Mouse (Mus musculus) ES-Bruce4 (cell line): Measurements from ENCODE around the gene Myo15b. TPM values are rescaled to one million over a fixed set of nuclear protein-coding genes. Genes with fewer than 3 reads are reported as not detected.

Experiments used
- H3K27ac ChIP-seq: 2 replicates; pipeline ENCODE4 v1.5.1; 2012; ENCODE audit warnings: low read length, inconsistent platforms; ENCODE audit not compliant: insufficient read depth
- H3K27me3 ChIP-seq: 2 replicates; pipeline ENCODE4 v1.6.1; 2012; ENCODE audit warnings: mild to moderate bottlenecking, low read length, inconsistent platforms; ENCODE audit not compliant: control insufficient read depth, poor library complexity, insufficient read depth, severe bottlenecking
- H3K36me3 ChIP-seq: 2 replicates; pipeline ENCODE4 v1.6.1; 2012; ENCODE audit warnings: inconsistent platforms, mild to moderate bottlenecking, low read length, moderate library complexity; ENCODE audit not compliant: control insufficient read depth, poor library complexity, insufficient read depth, severe bottlenecking
- H3K4me1 ChIP-seq: one replicate; pipeline ENCODE4 v1.8.1; 2011; ENCODE audit warnings: low read length; ENCODE audit not compliant: control insufficient read depth, insufficient read depth
- H3K4me3 ChIP-seq: 2 replicates; pipeline ENCODE4 v1.5.1; 2011; ENCODE audit warnings: low read depth, mild to moderate bottlenecking, low read length
- H3K9ac ChIP-seq: 2 replicates; pipeline ENCODE4 v1.6.1; 2012; ENCODE audit warnings: low read depth, mild to moderate bottlenecking, inconsistent platforms; ENCODE audit not compliant: poor library complexity, severe bottlenecking
- H3K9me3 ChIP-seq: replicated peaks from 2 replicates; pipeline ENCODE4 v1.6.1; 2012; ENCODE audit warnings: mild to moderate bottlenecking, low read length, inconsistent platforms; ENCODE audit not compliant: control insufficient read depth, poor library complexity, insufficient read depth, severe bottlenecking
- CTCF ChIP-seq: IDR thresholded peaks from one replicate; pipeline ENCODE4 v1.8.1; 2011; ENCODE audit warnings: low read depth, low read length
- EP300 ChIP-seq: IDR thresholded peaks from 2 replicates; pipeline ENCODE4 v1.6.1; 2011; ENCODE audit warnings: low read depth, low read length; ENCODE audit not compliant: insufficient read depth
- POLR2A ChIP-seq: IDR thresholded peaks from one replicate; pipeline ENCODE4 v1.8.1; 2011; ENCODE audit warnings: low read length; ENCODE audit not compliant: insufficient read depth
- polyA plus RNA-seq: library from polyadenylated mRNA; stranded (reverse); fragments of >200 nt; gene quantifications from 2 replicates; pipeline ENCODE4 v1.2.4, GENCODE M21; 2011; ENCODE audit warnings: low read depth; ENCODE audit not compliant: missing spikeins, insufficient read depth, insufficient read length

The Myo15b gene
- polyA plus RNA-seq, 1 experiment, result 1.6 TPM

DNA sequence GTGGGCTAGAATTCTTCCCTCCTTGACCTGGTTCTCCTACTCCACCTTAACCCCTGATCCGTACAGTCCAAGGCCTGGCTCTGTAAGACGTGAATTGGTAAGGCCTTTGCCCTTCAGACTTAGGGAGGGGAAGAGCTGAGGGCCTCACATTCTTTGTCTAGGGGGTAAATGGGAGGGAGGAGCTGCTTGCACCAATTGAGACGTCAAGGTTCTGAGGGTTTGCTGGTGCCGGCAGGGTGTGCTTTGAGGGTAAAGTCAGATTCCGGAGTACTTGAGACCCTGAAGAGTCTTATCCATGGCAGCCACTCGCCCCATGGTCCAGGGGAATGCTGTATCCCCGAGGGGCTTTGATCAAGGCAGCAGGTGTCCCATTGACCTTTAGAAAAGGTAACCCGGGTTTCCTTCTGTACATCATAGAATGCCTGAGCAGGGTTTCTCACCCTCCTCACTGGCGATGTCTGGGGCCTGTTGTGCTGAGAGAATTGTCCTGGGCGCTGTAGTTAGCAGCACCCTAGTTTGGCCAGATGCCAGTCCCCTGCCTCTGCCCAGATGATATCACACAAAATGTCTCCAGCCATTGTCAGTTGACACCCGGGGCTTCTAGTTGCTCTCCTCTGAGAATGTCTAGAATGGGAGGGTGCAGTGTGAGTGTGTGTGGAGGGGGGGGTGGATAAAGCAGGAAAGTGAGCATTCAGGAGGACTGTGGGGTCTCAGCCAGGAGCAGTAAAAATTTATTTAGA lies 21.4 kb upstream of the Myo15b start:
- Histone ChIP-seq H3K36me3 (no peaks in the 10 kb centered on the region), H3K27me3 (no peaks in the 10 kb centered on the region), H3K9me3 (no peaks in the 10 kb centered on the region), H3K4me3 (no peak overlapping the region), H3K27ac (peak overlapping the region; percentile 39), H3K9ac (no peak overlapping the region), H3K4me1 (peaks cover 29% of the 10 kb centered on the region)
- no peak for TF ChIP-seq POLR2A
- TF ChIP-seq CTCF, result no peak
- 0 out of 2 replicates have a peak, but pooled peaks have one; percentile 34 for TF ChIP-seq EP300

DNA sequence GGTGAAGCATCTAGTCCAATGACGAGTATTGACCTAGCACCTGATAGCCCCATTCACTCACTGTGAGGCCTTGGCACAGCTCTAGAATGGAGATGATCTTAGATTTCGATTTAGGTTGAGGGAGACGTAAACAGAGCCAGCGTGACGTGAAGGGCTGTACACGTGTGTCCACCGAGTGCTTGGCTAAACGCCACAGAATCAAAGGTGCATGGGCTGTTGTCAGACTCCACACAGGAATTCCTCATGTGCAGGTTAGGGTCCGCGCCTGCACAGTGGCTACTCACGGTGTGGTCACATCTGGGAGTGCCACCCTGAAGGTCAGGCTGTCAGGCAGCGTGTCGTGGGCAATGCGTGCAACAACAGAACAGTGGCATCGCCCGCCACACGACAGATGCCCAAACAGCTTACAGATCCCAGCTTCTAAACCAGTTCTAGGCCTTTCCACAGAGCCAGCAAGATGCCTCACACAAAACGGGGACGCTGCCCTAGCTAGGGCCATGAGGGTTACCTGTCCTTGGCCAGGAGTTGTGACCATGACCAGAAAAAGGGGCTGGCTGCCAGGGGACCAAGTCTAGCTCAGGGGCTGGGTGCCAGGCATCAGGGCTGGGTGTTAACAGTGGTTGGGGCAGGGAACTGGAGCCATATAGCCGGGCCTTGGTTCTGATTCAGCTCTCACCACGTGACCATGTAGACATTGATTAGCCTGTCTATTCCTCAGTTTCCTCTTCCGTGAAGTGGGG lies 20.4 kb upstream of the Myo15b start:
- no peaks in the 10 kb centered on the region for H3K9me3 ChIP-seq
- TF ChIP-seq POLR2A (no peak), CTCF (no peak), EP300 (no peak)
- H3K36me3 ChIP-seq, result no peaks in the 10 kb centered on the region
- no peaks in the 10 kb centered on the region for H3K27me3 ChIP-seq
- no peak overlapping the region for H3K4me3 ChIP-seq
- H3K4me1 ChIP-seq, result peaks cover 29% of the 10 kb centered on the region
- H3K27ac ChIP-seq, result peak overlapping the region; percentile 51; the same call in 1 of the 2 replicates
- no peak overlapping the region for H3K9ac ChIP-seq

DNA sequence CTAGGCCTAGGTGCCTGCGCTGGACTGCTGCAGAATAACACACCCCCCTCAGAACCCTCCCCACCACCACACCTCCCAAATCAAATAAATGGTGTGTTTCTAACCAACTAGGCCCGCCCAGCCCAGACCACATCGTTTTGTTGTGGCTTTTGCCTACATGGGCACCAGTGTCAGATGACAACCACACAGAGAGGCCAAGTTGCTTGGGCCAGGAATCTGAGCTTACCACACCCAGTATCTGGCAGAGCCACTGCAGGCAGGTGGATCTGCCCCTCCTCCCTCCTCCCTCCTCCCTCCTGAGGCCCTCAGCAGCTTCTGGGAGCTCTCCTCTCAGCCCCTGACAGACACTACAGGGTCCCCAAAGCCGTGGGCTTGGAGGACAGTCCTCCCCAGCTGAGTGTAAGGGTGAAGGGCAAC lies 19.3 kb upstream of the Myo15b start:
- no peaks in the 10 kb centered on the region for H3K9me3 ChIP-seq
- H3K27ac ChIP-seq, result peak overlapping the region; percentile 60
- no peaks in the 10 kb centered on the region for H3K36me3 ChIP-seq
- no peak overlapping the region for H3K4me3 ChIP-seq
- peaks cover 34% of the 10 kb centered on the region for H3K4me1 ChIP-seq
- no peaks in the 10 kb centered on the region for H3K27me3 ChIP-seq
- H3K9ac ChIP-seq, result no peak overlapping the region
- TF ChIP-seq POLR2A, result no peak
- TF ChIP-seq EP300, result 0 out of 2 replicates have a peak, but pooled peaks have one; percentile 61

GRCm38 (mm10) chr11:115839732-115840131 lies 18.5 kb upstream of the Myo15b start:
- Histone ChIP-seq H3K9ac (no peak overlapping the region), H3K4me1 (peaks cover 36% of the 10 kb centered on the region), H3K27ac (peak overlapping the region; percentile 60), H3K27me3 (no peaks in the 10 kb centered on the region), H3K36me3 (no peaks in the 10 kb centered on the region), H3K9me3 (no peaks in the 10 kb centered on the region), H3K4me3 (no peak overlapping the region)
- 0 out of 2 replicates have a peak, but pooled peaks have one; percentile 5 for TF ChIP-seq EP300
- TF ChIP-seq CTCF, result no peak

DNA sequence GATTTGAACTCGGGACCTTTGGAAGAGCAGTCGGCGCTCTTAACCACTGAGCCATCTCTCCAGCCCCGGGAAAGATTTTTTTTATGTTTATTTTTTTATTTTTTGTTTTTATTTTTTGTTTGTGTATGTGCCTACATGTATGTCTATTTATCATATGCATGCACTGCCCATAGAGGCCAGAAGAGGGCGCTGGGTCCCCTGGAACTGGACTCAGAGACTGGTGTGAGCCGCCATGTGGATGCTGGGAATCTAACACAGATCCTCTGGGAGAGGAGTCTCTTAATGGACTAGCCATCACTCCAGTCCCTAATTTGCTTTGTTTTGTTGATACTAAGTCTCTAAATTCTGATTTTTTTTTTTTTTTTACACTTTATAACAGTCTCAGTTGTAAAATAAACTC lies 17.2 kb upstream of the Myo15b start:
- no peak overlapping the region for H3K9ac ChIP-seq
- peaks cover 32% of the 10 kb centered on the region for H3K4me1 ChIP-seq
- peaks cover 7% of the 10 kb centered on the region for H3K36me3 ChIP-seq
- TF ChIP-seq EP300 (no peak), CTCF (peak; percentile 69), POLR2A (no peak)
- H3K9me3 ChIP-seq, result no peaks in the 10 kb centered on the region
- peak overlapping the region; percentile 98 for H3K27ac ChIP-seq
- no peaks in the 10 kb centered on the region for H3K27me3 ChIP-seq
- no peak overlapping the region for H3K4me3 ChIP-seq

GRCm38 (mm10) chr11:115841961-115842550 lies 16.1 kb upstream of the Myo15b start:
- no peak for TF ChIP-seq POLR2A
- no peak for TF ChIP-seq CTCF
- TF ChIP-seq EP300, result peak; percentile 93
- Histone ChIP-seq H3K27ac (peak overlapping the region; percentile 98), H3K27me3 (no peaks in the 10 kb centered on the region), H3K4me1 (peaks cover 30% of the 10 kb centered on the region), H3K36me3 (peaks cover 9% of the 10 kb centered on the region), H3K9ac (peak overlapping the region; percentile 10; the same call in 1 of the 2 replicates), H3K4me3 (no peak overlapping the region), H3K9me3 (no peaks in the 10 kb centered on the region)
